Mouse (Mus musculus): Measurements from ENCODE around the gene Edem2.

- TF ChIP-seq CTCF (IDR thresholded peaks at IDR 0.05; ENCODE audit: borderline replicate concordance, insufficient read depth, low read depth, low read length) (no peak), POLR2A (IDR thresholded peaks at IDR 0.05; ENCODE audit: borderline replicate concordance, insufficient read depth, low read length) (no peak)
Observed at GRCm38 (mm10) chr2:155679586-155680110, 49.6 kb downstream of the Edem2 start.

Measured in cerebellum, adult 2 months (tissue).